Mouse (Mus musculus) monocyte, adult 59 days (primary cell): Measurements from ENCODE around the gene C130032M10Rik. TPM values are rescaled to one million over a fixed set of nuclear protein-coding genes. Genes with fewer than 3 reads are reported as not detected.

Experiments used
- total RNA-seq, 2 experiments: library from RNA; stranded (reverse); gene quantifications; one replicate each; pipeline ENCODE4 v1.2.4; 2023

Gene C130032M10Rik
- total RNA-seq = not detected

DNA sequence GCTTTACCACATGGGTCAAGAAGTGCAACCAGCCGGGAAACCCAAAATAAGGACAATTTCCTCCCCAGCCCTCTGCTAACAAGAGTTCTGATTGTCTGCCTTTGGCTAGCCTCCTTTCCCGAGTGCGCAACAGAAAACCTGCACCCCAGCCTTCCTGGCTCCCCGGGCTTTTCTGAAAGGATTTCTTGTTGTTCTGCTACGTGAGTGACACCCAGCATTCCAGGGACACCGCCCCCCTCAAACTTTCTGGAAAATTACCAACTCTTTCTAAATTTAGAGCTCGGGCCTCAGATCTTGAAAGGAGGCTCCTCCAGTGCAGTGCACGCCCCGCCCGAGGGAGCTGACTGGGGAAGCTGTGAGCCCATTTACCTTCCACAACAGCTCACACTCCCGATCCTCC is at the start of gene C130032M10Rik:
C130032M10Rik (plus strand) TSS at position 334 of the 400 bp plus-strand sequence.

DNA sequence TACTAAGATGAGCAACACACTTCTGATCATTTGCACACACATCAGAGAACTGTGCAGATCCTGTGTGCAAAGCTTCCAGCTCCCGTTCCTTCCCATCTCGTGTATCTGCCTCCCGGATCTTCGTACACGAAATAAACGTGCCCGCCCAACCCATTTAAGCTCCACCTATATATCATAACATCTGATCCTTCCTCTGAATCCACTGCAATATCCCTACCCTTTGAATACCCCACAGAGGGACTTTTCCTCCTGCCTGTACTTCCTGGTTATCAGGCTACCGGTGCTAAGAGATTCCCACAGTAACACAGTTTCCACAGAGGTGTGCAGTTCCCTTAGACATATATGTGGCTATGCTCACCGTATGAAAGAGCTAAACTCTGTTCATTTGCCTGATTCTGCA is 10.7 kb upstream of the C130032M10Rik start, which contains the start of gene Ccr4:
Ccr4 (minus strand) TSS at position 101 of the 400 bp plus-strand sequence.

GRCm38 (mm10) chr9:114563761-114564606 is 48.5 kb downstream of the C130032M10Rik start, which contains the start of gene Trim71:
Gene Trim71, minus strand, starts transcription at chr9:114564369.

Other genes with a start within 250 kb of the C130032M10Rik start
- gene Bcl2a1c, start 185.6 kb upstream of the C130032M10Rik start, total RNA-seq = 1 to 10 TPM; 1.8 to 2.1 TPM
- gene Crtap, start 125.0 kb upstream of the C130032M10Rik start, total RNA-seq = 10 to 100 TPM; 11.9 to 12.2 TPM
- gene Glb1, start 114.6 kb upstream of the C130032M10Rik start, total RNA-seq = 10 to 100 TPM; 32.9 to 33.8 TPM
- gene Tmppe, start 114.6 kb upstream of the C130032M10Rik start, total RNA-seq = 10 to 100 TPM; 12.5 to 12.7 TPM
- not detected for gene Ccr4, start 10.8 kb upstream of the C130032M10Rik start, total RNA-seq
- gene Trim71, start 48.7 kb downstream of the C130032M10Rik start, total RNA-seq = not detected
- 10 to 100 TPM; 40.2 to 43.7 TPM for gene Cnot10, start 124.5 kb downstream of the C130032M10Rik start, total RNA-seq
- 10 to 100 TPM; 47.0 to 51.3 TPM for gene Dync1li1, start 173.1 kb downstream of the C130032M10Rik start, total RNA-seq
- 100 to 1,000 TPM; 106 to 107 TPM for gene Cmtm6, start 215.4 kb downstream of the C130032M10Rik start, total RNA-seq